Mouse (Mus musculus) erythroblast, adult 5-6 weeks (primary cell): ENCODE data around the gene Klf9. TPM values are rescaled to one million over a fixed set of nuclear protein-coding genes. Genes with fewer than 3 reads are reported as not detected.

Experiments used
- ATAC-seq: replicated peaks from 2 replicates; pipeline ENCODE4 v1.8.0; 2016; ENCODE audit warnings: moderate number of reproducible peaks, mild to moderate bottlenecking, moderate TSS enrichment, inconsistent platforms; ENCODE audit not compliant: poor library complexity, low FRiP score, severe bottlenecking
- total RNA-seq, 2 experiments: library from RNA; stranded (forward) in 1 of 2; stranded (reverse) in 1 of 2; fragments of 150-400 nt in 1 of 2; fragments of 200-764, 138-1000 nt in 1 of 2; gene quantifications; 2 replicates each; pipeline versions ENCODE4 v1.2.3 to v1.2.4; 2015 to 2017; ENCODE audit warnings: low replicate concordance in 2 of 2

Gene Klf9
- total RNA-seq (2015; ENCODE audit: low replicate concordance), result 2.5 TPM in 2 replicates
- 1.8 and 6.1 TPM in 2 replicates for total RNA-seq (2017; ENCODE audit: low replicate concordance)

DNA sequence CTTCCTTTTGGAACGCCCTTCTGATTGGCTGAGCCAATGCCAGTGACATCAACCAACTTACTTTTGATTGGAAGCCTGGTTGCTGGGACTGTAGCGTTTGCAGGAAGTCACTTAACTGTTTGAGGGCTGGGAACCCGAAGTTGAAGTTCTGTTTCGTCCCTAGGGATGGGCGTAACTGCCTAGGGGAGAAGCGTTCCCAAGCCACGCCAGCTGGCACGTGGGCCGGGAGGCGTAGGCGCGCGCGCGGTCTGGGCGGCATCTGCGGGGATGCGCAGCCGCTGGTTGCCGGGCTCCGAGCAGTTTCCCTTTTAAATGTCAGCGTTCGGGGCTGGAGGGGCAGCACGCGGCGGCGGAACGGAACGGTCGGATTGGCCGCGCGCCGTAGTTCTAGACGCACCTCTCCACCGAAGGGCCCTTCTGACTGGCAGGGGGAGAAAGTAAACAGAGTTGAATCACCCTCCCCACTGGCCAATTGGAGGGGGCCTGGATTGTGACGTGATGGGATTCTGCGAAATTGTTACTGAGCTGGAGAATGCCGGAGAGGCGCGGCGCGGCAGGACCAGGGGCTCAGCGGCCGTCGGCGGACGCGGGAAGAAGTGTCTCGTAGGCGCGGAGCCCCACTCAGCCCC is at the start of gene Klf9:
Gene Klf9 (plus strand): TSS at position 538 of the 629 bp plus-strand sequence.
- peak; percentile 87 for ATAC-seq

DNA sequence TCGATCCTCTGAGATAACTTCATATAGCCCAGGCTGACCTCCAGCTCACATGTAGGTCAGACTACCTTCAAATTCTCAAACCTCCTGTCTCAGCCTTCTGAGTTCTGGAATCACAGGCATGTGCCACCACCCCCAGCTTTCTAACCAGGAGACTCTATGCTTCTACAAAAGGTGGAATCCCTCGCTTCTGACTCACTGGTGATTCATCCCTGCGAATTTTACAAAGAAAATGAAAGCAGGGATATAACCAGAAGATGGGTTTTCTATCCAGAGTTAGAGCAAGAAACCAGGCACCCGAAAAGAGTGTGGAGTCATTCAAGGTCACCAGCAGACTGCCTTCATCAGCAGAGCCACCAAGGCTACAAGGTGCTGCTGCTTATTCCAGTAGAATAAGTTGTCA is 49.4 kb upstream of the Klf9 start:
- no peak for ATAC-seq

- ATAC-seq, result no peak
Measured at GRCm38 (mm10) chr19:23093548-23093947, 47.5 kb upstream of the Klf9 start.

GRCm38 (mm10) chr19:23094906-23095305 is 46.1 kb upstream of the Klf9 start:
- ATAC-seq, result no peak

DNA sequence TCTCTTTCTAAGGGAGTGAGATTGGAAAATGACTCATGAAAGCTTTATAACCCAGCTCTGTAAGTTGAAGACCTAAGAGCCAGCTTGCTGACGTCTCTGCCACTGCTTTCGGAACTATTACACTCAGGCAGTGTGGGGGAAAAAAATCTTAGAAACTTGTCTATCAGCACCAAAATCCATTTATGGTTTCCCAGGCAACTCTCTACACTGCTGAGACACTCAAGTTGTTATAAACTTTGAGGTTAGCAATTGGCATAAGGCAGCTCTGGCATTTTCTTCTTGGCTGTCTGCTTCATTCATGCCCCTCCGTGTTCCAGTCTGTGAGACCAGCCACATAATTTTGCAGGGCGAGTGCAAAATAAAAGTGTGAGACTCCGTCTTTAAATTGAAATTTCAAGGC is 34.2 kb upstream of the Klf9 start:
- no peak for ATAC-seq

DNA sequence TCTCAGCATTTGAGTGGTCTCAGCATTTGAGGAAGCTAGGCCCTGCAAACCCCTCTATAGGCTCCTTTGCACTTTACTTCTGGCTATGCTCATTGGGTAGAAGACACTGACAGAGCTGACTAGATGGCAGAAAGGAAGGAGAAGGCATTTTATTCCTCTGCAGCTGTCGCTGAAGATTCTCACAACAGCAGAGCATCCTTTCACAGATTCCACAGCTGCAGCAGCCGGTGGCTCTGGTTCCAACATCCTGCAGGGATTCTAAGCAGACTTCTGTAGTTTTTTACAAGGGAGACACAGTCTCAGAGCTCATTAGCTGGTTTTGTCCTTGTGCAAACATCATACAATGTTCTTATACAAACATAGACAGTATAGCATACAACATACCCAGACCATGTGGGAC is 33.7 kb upstream of the Klf9 start:
- ATAC-seq, result no peak

- ATAC-seq, result no peak
Measured at GRCm38 (mm10) chr19:23121875-23122274, 19.2 kb upstream of the Klf9 start.

GRCm38 (mm10) chr19:23124023-23124550 is 16.9 kb upstream of the Klf9 start:
- no peak for ATAC-seq

GRCm38 (mm10) chr19:23125227-23126150 is 15.5 kb upstream of the Klf9 start:
- no peak for ATAC-seq

- peak; percentile 74 for ATAC-seq
Measured at GRCm38 (mm10) chr19:23129908-23130307, 11.1 kb upstream of the Klf9 start.

- ATAC-seq, result no peak
Measured at GRCm38 (mm10) chr19:23132106-23132635, 8.9 kb upstream of the Klf9 start.

DNA sequence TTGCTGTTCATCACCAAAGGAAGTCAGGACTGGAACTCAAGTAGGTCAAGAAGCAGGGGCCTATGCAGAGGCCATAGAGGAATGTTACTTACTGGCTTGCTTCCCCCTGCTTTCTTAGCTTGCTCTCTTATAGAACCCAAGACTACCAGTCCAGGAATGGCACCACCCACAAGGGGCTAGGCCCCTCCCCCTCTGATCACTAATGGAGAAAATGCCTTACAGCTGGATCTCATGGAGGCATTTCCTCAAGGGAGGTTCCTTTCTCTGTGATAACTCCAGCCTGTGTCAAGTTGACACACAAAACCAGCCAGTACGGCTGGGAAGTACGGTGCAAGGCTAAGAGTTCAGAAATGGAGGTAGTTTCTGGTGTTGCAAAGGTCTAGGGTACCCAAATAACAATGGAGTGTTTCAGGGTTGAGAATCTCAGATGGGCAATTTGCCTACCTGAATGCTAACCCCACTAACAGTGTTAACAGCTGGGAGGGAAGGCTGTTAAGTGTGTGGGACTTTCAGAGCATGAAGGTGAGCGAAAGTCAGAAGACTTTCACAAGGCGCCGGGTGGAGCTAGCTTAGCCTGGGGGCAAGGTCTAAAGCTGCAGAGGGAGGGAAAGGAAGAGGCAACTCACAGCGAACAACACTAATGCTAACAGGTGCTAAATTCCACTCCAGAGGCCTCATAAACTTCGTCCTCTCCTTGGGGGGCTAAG is 8.2 kb upstream of the Klf9 start:
- no peak for ATAC-seq

DNA sequence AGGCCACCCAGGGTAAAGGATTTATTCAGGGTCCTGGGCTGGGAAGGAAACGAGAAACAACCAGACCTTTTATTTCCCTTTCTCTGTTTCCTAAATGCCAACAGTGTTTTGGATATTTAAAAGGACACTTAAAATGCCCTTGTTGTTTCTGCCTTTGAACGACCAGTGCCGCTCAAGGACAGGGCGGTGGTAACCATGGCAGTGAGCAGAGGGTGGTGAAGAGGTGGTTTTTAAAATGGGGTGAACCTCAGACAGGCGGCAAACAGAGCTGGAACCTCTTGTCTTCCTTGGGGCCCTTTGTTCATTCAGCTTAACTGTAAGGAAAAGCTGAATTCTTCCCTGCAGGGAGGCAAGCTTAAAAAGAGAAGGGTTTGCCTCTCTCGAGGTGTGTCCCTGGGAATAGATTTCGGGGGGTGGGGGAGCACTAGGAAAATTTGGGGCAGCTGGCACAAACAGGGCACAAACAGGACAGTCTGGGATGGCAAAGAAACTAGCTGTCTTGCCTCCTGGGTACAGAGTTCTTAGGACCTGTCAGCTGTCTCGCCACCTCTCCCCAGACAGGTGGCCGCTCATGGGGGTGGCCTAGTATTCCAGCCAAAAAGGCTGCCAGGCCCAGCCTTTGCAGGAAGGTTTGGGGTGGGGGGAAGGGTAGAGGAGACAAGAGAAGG is 7.5 kb upstream of the Klf9 start:
- ATAC-seq, result no peak

- ATAC-seq, result peak; percentile 64
Measured at GRCm38 (mm10) chr19:23134095-23134440, 7.0 kb upstream of the Klf9 start.

DNA sequence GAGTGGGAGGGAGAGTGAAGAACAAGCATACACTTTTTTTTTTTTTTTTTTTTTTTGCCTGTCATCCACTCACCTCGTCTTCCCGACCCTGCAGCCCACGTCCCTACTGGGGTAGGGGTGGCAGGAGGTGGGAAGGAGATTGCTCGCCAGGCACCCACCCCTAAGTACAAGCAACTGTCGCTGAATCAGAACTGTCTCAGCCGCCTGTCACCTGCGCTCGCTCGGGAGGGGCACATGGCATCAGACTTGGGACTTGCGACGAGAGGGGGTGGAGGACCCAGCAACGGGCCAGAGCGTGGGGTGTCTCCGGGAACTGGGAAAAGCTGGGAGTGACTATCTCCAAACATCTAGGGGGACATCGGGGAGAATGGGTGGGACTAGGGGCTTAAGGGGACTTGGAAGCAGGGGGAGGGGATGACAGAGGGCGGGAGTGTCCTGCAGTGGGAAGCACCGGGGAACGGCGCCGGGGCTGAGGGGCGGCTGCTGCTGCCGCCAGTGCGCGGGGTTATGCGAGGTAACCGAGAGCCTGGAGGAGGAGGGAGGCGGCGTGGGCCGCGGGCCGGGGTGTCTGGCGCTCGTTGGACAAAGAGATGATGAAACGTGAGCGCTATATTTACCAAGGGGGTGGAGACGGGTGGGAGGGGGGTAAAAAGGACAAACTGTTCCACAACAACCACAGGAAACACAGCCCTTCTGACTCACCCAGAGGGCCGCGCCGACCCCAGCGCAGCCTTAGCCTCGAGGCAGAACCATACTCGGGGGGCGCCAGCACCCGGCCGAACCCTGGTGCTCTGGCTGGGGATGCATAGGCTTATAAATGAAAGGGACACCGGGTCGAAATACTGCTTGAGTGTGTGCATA is 6.4 kb upstream of the Klf9 start:
- 0 out of 2 replicates have a peak, but pooled peaks have one; percentile 22 for ATAC-seq

DNA sequence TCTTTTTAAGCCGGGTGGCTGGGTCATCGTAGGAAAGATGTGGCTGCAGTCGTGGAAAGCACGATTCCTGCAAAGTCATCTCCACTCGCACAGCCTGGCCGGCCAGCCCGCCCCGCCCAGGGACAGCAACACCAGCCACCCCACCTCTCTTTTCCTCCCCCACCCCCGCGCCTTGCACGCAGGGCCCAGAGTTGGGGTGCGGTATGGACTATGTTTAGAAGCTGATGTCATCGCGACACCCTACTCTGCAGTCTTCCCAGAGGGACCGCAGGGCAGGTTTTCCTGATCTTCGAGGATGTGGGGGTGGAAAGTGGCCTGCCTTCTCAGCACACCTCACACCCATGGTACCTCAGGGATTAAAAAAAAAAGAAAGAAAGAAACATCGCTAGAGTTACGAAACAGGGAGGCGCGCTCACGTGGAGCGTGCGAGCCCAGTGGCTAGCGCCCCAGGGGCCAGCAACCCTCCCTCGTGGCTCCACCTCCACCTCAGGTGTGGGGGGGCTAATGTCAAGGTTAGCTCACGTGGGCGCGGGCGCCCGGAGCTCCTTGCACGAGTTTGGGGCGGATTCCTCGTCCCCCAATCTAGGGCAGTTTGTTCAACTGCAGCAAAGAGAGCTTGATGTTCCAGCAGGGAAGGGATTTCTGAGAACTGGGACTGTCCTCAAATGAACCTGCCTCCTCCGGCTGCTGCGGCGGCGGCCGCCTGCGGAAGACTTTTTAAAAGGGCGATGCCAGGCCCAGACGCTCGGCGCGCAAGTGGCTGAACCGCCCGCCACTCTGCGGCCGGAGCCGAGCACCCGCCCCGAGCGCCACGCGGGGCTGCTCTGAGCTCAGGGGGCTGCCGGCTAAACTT is 5.5 kb upstream of the Klf9 start:
- ATAC-seq, result peak; percentile 75

DNA sequence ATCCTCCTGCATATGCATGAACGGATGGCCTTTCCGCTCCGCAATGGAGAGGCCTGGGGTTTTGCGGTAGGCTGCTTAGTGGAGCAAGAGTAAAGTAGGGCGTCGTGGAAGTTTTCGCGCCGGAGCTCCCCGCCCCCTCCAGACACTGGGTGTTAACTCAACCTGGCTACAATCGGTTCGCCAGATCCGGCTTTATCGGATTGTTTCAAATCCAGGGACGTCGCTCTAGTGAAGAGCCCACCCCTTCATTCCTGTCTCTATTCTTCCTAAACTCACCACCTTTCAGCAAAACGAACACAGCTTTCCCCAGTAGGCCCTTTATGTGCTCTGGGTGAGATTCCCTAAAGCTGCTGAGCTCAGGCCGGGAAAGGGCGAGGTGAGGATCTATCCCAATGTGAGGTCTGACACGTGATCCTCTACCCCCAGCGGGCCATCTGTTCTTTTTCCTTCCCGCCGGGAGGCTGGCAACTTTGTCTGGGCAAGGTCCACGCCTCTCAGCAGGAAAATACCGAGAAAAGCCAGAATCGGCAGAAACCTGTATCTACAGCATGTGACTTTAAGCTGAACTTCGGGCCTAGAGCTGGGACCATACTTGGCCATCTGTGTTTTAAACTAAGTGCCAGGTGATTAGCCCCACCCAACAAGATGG is 4.7 kb upstream of the Klf9 start:
- no peak for ATAC-seq
